Mouse (Mus musculus) cerebellum, adult 2 months (tissue): ENCODE data around the gene Fndc3b.

Experiments used
- CTCF ChIP-seq: fragments of 200-500 bp; IDR thresholded peaks from 2 replicates; pipeline ENCODE4 v1.5.1; 2011; ENCODE audit warnings: low read depth, mild to moderate bottlenecking, control low read depth, low read length, moderate library complexity, borderline replicate concordance; ENCODE audit not compliant: insufficient read depth
- POLR2A ChIP-seq: fragments of 200-500 bp; IDR thresholded peaks from 2 replicates; pipeline ENCODE4 v1.6.1; 2011; ENCODE audit warnings: low read length, control low read depth, borderline replicate concordance; ENCODE audit not compliant: insufficient read depth

- no peak for TF ChIP-seq CTCF
- TF ChIP-seq POLR2A = no peak
Observed at GRCm38 (mm10) chr3:27728176-27728575, 17.1 kb upstream of the Fndc3b start.
